Mouse (Mus musculus) c-Kit-positive CD71-positive TER-119-positive erythroid progenitor cells, embryonic 14.5 days (primary cell): ENCODE measurements around the gene Anks1b.

Source experiments
- DNase-seq: peaks from one replicate; pipeline ENCODE4 v3.0.0-alpha.2; 2013; ENCODE audit warnings: low spot score

Gene Anks1b

GRCm38 (mm10) chr10:89974361-89974760, 101.1 kb downstream of the Anks1b start:
- no peak for DNase-seq

GRCm38 (mm10) chr10:89975431-89975841, 102.1 kb downstream of the Anks1b start:
- no peak for DNase-seq

- DNase-seq, result no peak
Measured at GRCm38 (mm10) chr10:89976577-89976976, 103.3 kb downstream of the Anks1b start.

GRCm38 (mm10) chr10:89994171-89994570, 120.9 kb downstream of the Anks1b start:
- no peak for DNase-seq

GRCm38 (mm10) chr10:89995621-89996428, 122.5 kb downstream of the Anks1b start:
- no peak for DNase-seq

- DNase-seq, result no peak
Measured at GRCm38 (mm10) chr10:90003980-90004729, 130.8 kb downstream of the Anks1b start.

GRCm38 (mm10) chr10:90004882-90005281, 131.6 kb downstream of the Anks1b start:
- no peak for DNase-seq

- DNase-seq, result no peak
Measured at GRCm38 (mm10) chr10:90033037-90033436, 159.7 kb downstream of the Anks1b start.

GRCm38 (mm10) chr10:90043287-90043686, 170.0 kb downstream of the Anks1b start:
- no peak for DNase-seq

GRCm38 (mm10) chr10:90043773-90044172, 170.5 kb downstream of the Anks1b start:
- no peak for DNase-seq

- no peak for DNase-seq
Measured at GRCm38 (mm10) chr10:90044229-90044628, 170.9 kb downstream of the Anks1b start.

- DNase-seq, result no peak
Measured at GRCm38 (mm10) chr10:90068651-90069050, 195.3 kb downstream of the Anks1b start.

- no peak for DNase-seq
Measured at GRCm38 (mm10) chr10:90077930-90078329, 204.6 kb downstream of the Anks1b start.

GRCm38 (mm10) chr10:90081151-90081550, 207.8 kb downstream of the Anks1b start:
- DNase-seq, result no peak

- peak; percentile 3 for DNase-seq
Measured at GRCm38 (mm10) chr10:90081630-90082029, 208.3 kb downstream of the Anks1b start.

- no peak for DNase-seq
Measured at GRCm38 (mm10) chr10:90093877-90094276, 220.6 kb downstream of the Anks1b start.

- no peak for DNase-seq
Measured at GRCm38 (mm10) chr10:90112662-90113061, 239.4 kb downstream of the Anks1b start.

GRCm38 (mm10) chr10:90116867-90117266, 243.6 kb downstream of the Anks1b start:
- no peak for DNase-seq

- DNase-seq, result no peak
Measured at GRCm38 (mm10) chr10:90117836-90118235, 244.5 kb downstream of the Anks1b start.

GRCm38 (mm10) chr10:90137538-90137937, 264.2 kb downstream of the Anks1b start:
- DNase-seq, result no peak

- no peak for DNase-seq
Measured at GRCm38 (mm10) chr10:90140947-90141346, 267.6 kb downstream of the Anks1b start.

- no peak for DNase-seq
Measured at GRCm38 (mm10) chr10:90144444-90144843, 271.1 kb downstream of the Anks1b start.

- DNase-seq, result no peak
Measured at GRCm38 (mm10) chr10:90151510-90151909, 278.2 kb downstream of the Anks1b start.
